Mouse (Mus musculus): ENCODE results near the gene Lamb3. TPM values are rescaled to one million over a fixed set of nuclear protein-coding genes. Genes with fewer than 3 reads are reported as not detected.

Gene Lamb3
- total and polyA plus RNA-seq, 3 experiments: 10.1 to 14.6 (median 12.3) TPM

DNA sequence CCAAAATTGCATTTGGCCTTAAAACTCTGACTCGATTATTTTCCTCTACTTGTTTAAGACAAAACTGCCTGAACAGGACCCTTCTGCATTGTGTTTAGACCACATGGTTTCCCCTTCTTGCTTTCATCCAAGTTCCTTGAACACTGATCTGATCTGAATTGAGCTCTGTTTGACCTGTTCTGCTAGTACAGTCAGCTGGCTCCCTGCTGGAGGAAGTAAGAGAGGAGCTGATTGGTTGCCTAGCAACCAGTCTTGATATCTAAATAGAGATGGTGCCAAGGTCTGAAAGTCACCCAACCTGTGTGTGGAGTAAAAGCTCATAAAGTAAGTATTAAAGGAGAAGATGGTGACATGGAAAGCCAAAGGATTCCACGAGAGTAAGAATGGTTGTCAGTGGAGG lies 37.6 kb upstream of the Lamb3 start:
- DNase-seq (ENCODE audit: extremely low read depth): no peak
- dilution Hi-C loops (cut with MboI; ENCODE audit: extremely low pct_ligation_motif_present, extremely low pct_unique_long_range_greater_than_20kb, low sequenced_read_pairs): no loop called here
- H3K4me3 ChIP-seq (replicated peaks in 1 of 3; ENCODE audit: low read depth in 2 of 3, low read length in 2 of 3, poor library complexity in 1 of 3): no peak overlapping the region

DNA sequence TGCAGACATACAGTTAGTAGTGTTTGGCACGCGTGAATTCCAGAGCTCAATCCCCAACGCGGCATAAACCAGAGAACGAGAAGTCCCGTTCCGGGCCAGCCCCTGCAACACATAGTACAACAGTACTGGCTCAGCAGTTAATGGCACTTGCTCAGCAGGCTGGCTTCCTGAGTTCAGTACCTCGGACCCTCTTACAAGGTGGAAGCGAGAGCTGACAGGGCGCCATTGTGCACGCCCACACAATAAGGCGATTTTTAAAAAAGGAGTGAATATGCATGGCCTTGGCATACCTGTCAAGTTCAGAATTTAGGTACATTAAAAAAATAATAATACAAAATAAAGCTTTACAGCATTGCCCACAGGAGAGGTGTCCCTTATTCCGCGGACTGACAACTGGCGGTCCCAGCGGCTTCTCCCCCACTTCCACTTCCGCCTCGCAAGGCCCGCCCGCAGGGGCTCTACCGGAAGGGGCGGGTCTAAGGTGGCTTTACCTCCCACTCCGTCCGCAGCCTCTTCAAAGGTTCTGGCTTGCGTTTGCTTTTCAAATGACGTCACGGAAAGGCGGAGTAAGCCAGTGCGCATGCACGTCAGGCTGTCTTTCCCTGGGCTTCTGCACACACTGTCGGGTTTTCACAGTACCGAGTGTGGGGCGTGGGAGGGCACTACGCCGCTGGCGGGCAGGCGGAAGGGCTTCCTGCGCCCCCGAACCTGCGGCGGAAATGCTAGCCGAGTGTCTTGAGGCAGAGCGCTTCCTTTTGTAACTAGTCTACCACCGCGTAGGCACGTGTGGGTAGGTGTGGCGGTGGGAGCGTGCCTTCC lies 34.3 kb upstream of the Lamb3 start:
- in situ Hi-C loops (cut with MboI; ENCODE audit: low pct_ligation_motif_present, low pct_unique_long_range_greater_than_20kb, low sequenced_read_pairs) (no loop called here), dilution Hi-C loops (cut with MboI; ENCODE audit: extremely low pct_ligation_motif_present, extremely low pct_unique_long_range_greater_than_20kb, low sequenced_read_pairs) (no loop called here)
- no peaks in the 10 kb centered on the region for H3K27me3 ChIP-seq (replicated peaks)
- peak overlapping the region; percentile 83 for H3K27ac ChIP-seq (ENCODE audit: insufficient read depth, low read depth)
- no peaks in the 10 kb centered on the region for H3K9me3 ChIP-seq (replicated peaks; ENCODE audit: low read length)
- H3K36me3 ChIP-seq (replicated peaks in 1 of 2; ENCODE audit: control insufficient read depth in 1 of 2, insufficient read depth in 1 of 2, low read length in 1 of 2): peaks cover 1 to 30% of the 10 kb centered on the region in 2 experiments
- DNase-seq (ENCODE audit: extremely low read depth): peak; percentile 100
- peaks cover 17% of the 10 kb centered on the region; the same call in 1 of the 2 replicates for H3K79me2 ChIP-seq (replicated peaks; ENCODE audit: control insufficient read depth, extremely low read depth, insufficient read depth, poor library complexity, severe bottlenecking)
- peak overlapping the region; percentile 81 to 96 (median 85) for H3K4me3 ChIP-seq (replicated peaks in 1 of 3; ENCODE audit: low read depth in 2 of 3, low read length in 2 of 3, poor library complexity in 1 of 3)
- peak overlapping the region; percentile 96 for H3K4me2 ChIP-seq (ENCODE audit: insufficient read depth, low read depth, poor library complexity, severe bottlenecking)
- peaks cover 6 to 55% of the 10 kb centered on the region in 2 experiments for H3K4me1 ChIP-seq (ENCODE audit: control insufficient read depth in 1 of 2, insufficient read depth in 2 of 2)
- peak overlapping the region; percentile 89 for H3K9ac ChIP-seq (ENCODE audit: insufficient read depth, low read depth)
- TF ChIP-seq CTCF (conservative IDR thresholded peaks at IDR 0.05 in 1 of 2, IDR thresholded peaks at IDR 0.05 in 1 of 2; ENCODE audit: low read depth in 2 of 2, low read length in 2 of 2) (no peak), JUND (conservative IDR thresholded peaks at IDR 0.05; ENCODE audit: low read depth, low read length) (0 out of 2 replicates have a peak, but pooled peaks have one; percentile 49), KAT2A (IDR thresholded peaks at IDR 0.05; ENCODE audit: insufficient replicate concordance, low read length) (0 out of 2 replicates have a peak, but pooled peaks have one; percentile 55), ZKSCAN1 (IDR thresholded peaks at IDR 0.05; ENCODE audit: borderline replicate concordance, low read depth, low read length) (no peak), POLR2AphosphoS2 (IDR thresholded peaks at IDR 0.05; ENCODE audit: low read depth, low read length) (peak; percentile 86; the same call in 1 of the 2 replicates), TBP (conservative IDR thresholded peaks at IDR 0.05; ENCODE audit: low read depth, low read length) (peak; percentile 81), GABPA (IDR thresholded peaks at IDR 0.05; ENCODE audit: insufficient replicate concordance, low read depth, low read length) (peak; percentile 14; the same call in 1 of the 2 replicates), ZMIZ1 (IDR thresholded peaks at IDR 0.05; ENCODE audit: low read depth, low read length) (peak; percentile 80), CHD2 (IDR thresholded peaks at IDR 0.05; ENCODE audit: low read length) (peak; percentile 60; the same call in 1 of the 2 replicates), TCF12 (IDR thresholded peaks at IDR 0.05; ENCODE audit: low read depth, low read length) (peak; percentile 88), IRF4 (IDR thresholded peaks at IDR 0.05; ENCODE audit: low read depth, low read length) (peak; percentile 57), E2F4 (IDR thresholded peaks at IDR 0.05; ENCODE audit: insufficient replicate concordance, low read depth, low read length) (peak; percentile 68; the same call in 1 of the 2 replicates), HCFC1 (IDR thresholded peaks at IDR 0.05; ENCODE audit: low read depth, low read length) (peak; percentile 82), NRF1 (IDR thresholded peaks at IDR 0.05; ENCODE audit: low read depth, low read length) (peak; percentile 97), RCOR1 (conservative IDR thresholded peaks at IDR 0.05; ENCODE audit: low read depth, low read length) (no peak), MYC (IDR thresholded peaks at IDR 0.05; ENCODE audit: low read depth, low read length) (peak; percentile 86), SMC3 (IDR thresholded peaks at IDR 0.05; ENCODE audit: low read depth, low read length) (no peak; the same call in none of the 2 replicates), CHD1 (IDR thresholded peaks at IDR 0.05; ENCODE audit: low read depth, low read length) (peak; percentile 80; the same call in 1 of the 2 replicates), NELFE (IDR thresholded peaks at IDR 0.05; ENCODE audit: low read depth, low read length) (peak; percentile 96), MEF2A (IDR thresholded peaks at IDR 0.05; ENCODE audit: borderline replicate concordance, low read depth, low read length) (peak; percentile 68), MAFK (IDR thresholded peaks at IDR 0.05; ENCODE audit: insufficient replicate concordance, low read length) (no peak), MAX (IDR thresholded peaks at IDR 0.05; ENCODE audit: low read length) (peak; percentile 83), EP300 (IDR thresholded peaks at IDR 0.05; ENCODE audit: low read length) (0 out of 2 replicates have a peak, but pooled peaks have one; percentile 38)

More for the DNA sequence above, 37.6 kb upstream of the Lamb3 start:
- H3K27ac ChIP-seq (ENCODE audit: insufficient read depth, low read depth): no peak overlapping the region
- no peak overlapping the region for H3K9ac ChIP-seq (ENCODE audit: insufficient read depth, low read depth)
- H3K79me2 ChIP-seq (replicated peaks; ENCODE audit: control insufficient read depth, extremely low read depth, insufficient read depth, poor library complexity, severe bottlenecking): peaks cover 9% of the 10 kb centered on the region; the same call in 1 of the 2 replicates
- no peaks in the 10 kb centered on the region for H3K9me3 ChIP-seq (replicated peaks; ENCODE audit: low read length)
- H3K36me3 ChIP-seq (replicated peaks in 1 of 2; ENCODE audit: control insufficient read depth in 1 of 2, insufficient read depth in 1 of 2, low read length in 1 of 2): peaks cover 4 to 14% of the 10 kb centered on the region in 2 experiments
- H3K27me3 ChIP-seq (replicated peaks): no peaks in the 10 kb centered on the region
- in situ Hi-C loops (cut with MboI; ENCODE audit: low pct_ligation_motif_present, low pct_unique_long_range_greater_than_20kb, low sequenced_read_pairs): no loop called here
- no peak overlapping the region for H3K4me2 ChIP-seq (ENCODE audit: insufficient read depth, low read depth, poor library complexity, severe bottlenecking)
- TF ChIP-seq ZNF384 (IDR thresholded peaks at IDR 0.05; ENCODE audit: low read depth, low read length) (no peak), POLR2A (IDR thresholded peaks at IDR 0.05; ENCODE audit: low read depth, low read length) (no peak), E2F4 (IDR thresholded peaks at IDR 0.05; ENCODE audit: insufficient replicate concordance, low read depth, low read length) (no peak), USF2 (conservative IDR thresholded peaks at IDR 0.05; ENCODE audit: low read depth, low read length) (no peak), RCOR1 (conservative IDR thresholded peaks at IDR 0.05; ENCODE audit: low read depth, low read length) (no peak), MXI1 (IDR thresholded peaks at IDR 0.05; ENCODE audit: low read depth, low read length) (no peak), MEF2A (IDR thresholded peaks at IDR 0.05; ENCODE audit: borderline replicate concordance, low read depth, low read length) (no peak), CHD2 (IDR thresholded peaks at IDR 0.05; ENCODE audit: low read length) (no peak), RAD21 (IDR thresholded peaks at IDR 0.05; ENCODE audit: low read depth, low read length) (no peak), BHLHE40 (IDR thresholded peaks at IDR 0.05; ENCODE audit: low read depth, low read length) (no peak), USF1 (IDR thresholded peaks at IDR 0.05; ENCODE audit: low read depth, low read length) (no peak), ELF1 (IDR thresholded peaks at IDR 0.05; ENCODE audit: low read depth, low read length) (no peak), PAX5 (IDR thresholded peaks at IDR 0.05; ENCODE audit: low read length) (no peak), ZMIZ1 (IDR thresholded peaks at IDR 0.05; ENCODE audit: low read depth, low read length) (no peak), JUN (IDR thresholded peaks at IDR 0.05; ENCODE audit: insufficient read depth, low read depth, low read length) (no peak), MYC (IDR thresholded peaks at IDR 0.05; ENCODE audit: low read depth, low read length) (no peak), NELFE (IDR thresholded peaks at IDR 0.05; ENCODE audit: low read depth, low read length) (no peak), CTCF (conservative IDR thresholded peaks at IDR 0.05 in 1 of 2, IDR thresholded peaks at IDR 0.05 in 1 of 2; ENCODE audit: low read depth in 2 of 2, low read length in 2 of 2) (no peak)
- peaks cover 7 to 22% of the 10 kb centered on the region in 2 experiments for H3K4me1 ChIP-seq (ENCODE audit: control insufficient read depth in 1 of 2, insufficient read depth in 2 of 2)

Measured in CH12.LX (cell line).